Mouse (Mus musculus): ENCODE measurements at regions not wholly inside any gene's neighbourhood (a gene's known extent, or its start where the extent isn't known, plus 50 kb on each side); places are given as distances from the start of the nearest gene placed in this dataset.

- Histone ChIP-seq H3K9me3 (ENCODE audit: low read length) (no peaks in the 10 kb centered on the region), H3K4me3 (ENCODE audit: low read depth, low read length) (no peak overlapping the region), H3K9ac (replicated peaks; ENCODE audit: low read length, poor library complexity, severe bottlenecking) (no peak overlapping the region), H3K36me3 (ENCODE audit: insufficient read depth, low read length) (no peaks in the 10 kb centered on the region), H3K4me2 (ENCODE audit: low read depth, low read length, poor library complexity, severe bottlenecking) (no peak overlapping the region), H3K27me3 (ENCODE audit: insufficient read depth, low read length) (no peaks in the 10 kb centered on the region), H3K27ac (ENCODE audit: low read depth, low read length) (no peak overlapping the region), H3K4me1 (ENCODE audit: insufficient read depth, low read length) (no peaks in the 10 kb centered on the region)
- 95% methylated on average over 4 of the region's 4 CpGs for WGBS
- no peak for TF ChIP-seq CTCF (IDR thresholded peaks at IDR 0.05)
- ATAC-seq (ENCODE audit: low FRiP score) (no peak), DNase-seq (ENCODE audit: low spot score) (no peak)
These were observed 1184.2 kb downstream of the 4930447A16Rik start for GRCm38 (mm10) chr15:38609522-38609921.

Data from midbrain, postnatal 0 days (tissue).